Mouse (Mus musculus) monocyte, adult 2 months (primary cell): ENCODE measurements around the gene Ccdc114.

Experiments used
- DNase-seq, 2 experiments: peaks; one replicate each; pipeline ENCODE4 v3.0.0; 2022; ENCODE audit warnings: low spot score in 2 of 2, low read depth in 1 of 2

The Ccdc114 gene

DNA sequence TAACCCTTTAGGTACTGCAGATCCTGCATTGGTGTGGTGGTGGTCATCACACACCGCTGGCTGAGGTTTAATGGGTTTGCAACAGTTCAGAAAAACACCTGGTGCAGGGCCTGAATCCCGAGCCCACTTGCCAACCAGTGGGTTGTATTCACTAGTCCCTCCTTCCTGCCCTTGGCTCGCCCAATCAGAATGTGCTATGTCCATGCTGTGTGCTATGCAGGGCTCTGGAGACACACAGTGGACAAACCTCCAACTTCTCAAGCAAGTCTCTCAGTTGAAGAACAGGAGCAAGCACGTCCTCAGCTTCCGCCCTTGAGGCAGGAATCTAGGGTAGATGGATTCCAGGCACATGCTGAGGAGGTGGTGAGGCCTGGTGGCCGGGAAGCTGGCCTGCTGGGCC, 50.6 kb downstream of the Ccdc114 start:
- no peak for DNase-seq

DNA sequence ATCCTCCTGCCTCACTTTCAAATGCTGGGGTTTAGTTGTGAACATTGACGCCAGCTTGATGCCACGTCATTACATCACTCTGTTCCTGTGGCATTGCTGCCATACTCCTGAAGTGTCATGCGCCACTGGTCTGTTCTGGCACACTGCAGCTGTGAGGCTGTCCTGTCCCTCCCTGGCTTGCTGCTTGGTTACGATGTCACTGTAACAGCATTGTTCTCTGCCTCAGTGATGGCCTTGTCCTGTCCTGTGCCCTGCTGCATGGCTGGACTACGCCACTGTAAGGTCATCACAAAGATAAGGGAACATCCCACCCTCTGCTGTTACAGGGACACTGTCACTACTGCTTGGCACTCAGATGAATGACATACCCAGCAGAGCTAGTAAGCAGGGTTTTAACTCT, 57.7 kb downstream of the Ccdc114 start:
- no peak for DNase-seq

DNA sequence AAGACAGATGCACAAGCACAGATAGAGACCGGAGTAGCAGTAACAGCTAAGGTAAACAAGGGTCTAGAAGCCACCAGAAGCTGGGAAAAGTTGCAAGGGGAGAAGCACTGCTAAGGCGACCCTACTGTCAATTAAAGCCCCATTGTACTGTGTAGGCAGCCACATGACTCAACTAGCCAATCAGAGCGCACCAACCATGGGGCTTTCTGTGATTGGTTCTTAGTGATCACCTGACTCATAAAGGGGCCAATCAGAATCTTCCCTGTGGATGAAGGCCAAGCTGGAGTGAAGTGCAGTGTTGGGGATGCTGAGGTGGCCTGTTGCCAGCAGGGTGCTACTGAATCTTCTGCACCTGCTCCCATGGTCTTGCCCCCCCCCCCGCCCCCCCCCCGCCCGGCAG, 63.0 kb downstream of the Ccdc114 start:
- no peak for DNase-seq

DNA sequence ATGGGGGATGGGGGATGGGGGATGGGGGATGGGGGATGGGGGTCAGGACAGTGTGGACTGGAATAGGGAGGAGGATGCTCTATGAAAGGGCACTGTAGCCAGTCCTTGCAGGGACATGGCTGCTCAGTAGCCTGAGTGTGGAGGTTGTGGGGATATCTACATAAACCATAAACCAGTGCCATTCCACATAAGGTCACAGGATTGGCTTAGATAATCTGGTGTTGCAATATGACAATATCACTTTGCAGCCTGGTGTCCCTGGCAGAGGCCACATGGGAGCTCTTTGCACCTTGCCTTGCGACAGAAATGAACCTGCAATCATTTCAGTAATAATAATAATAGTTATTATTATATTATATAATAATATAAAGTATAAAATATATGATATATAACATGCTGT, 64.5 kb downstream of the Ccdc114 start:
- no peak for DNase-seq

DNA sequence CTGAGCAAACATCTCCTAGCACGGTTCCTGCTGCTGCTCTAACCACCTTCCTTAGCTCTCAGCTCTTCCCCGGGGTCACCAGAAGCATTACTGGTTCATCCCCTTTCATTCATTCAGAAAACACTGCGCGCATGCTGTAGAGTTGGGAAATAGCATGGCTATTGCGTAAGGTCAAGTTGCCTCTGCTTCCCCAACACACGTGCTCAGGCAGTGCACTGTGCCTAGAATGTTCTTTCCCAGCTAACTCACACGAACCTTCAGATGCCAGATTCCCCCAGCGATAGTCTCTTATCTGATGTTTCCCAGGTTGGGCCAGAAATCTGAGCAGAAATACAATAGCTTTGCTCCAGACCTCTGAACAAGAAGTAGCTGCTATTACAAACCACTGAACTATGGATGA, 68.6 kb downstream of the Ccdc114 start:
- no peak for DNase-seq
